Mouse (Mus musculus) CH12.LX (cell line): ENCODE results near the gene Btbd3.

ENCODE experiments used
- BHLHE40 ChIP-seq: IDR thresholded peaks from 2 replicates; pipeline ENCODE4 v1.6.1; 2011; ENCODE audit warnings: mild to moderate bottlenecking, low read depth, low read length, improper control_type of control experiment
- CHD2 ChIP-seq: IDR thresholded peaks from 2 replicates; pipeline ENCODE4 v1.6.1; 2011; ENCODE audit warnings: low read length, improper control_type of control experiment
- CTCF ChIP-seq, 2 experiments: IDR thresholded peaks in 1 of 2; conservative IDR thresholded peaks in 1 of 2; 2 replicates each; pipeline ENCODE4 v1.5.1; 2011 to 2012; ENCODE audit warnings: low read depth in 2 of 2, low read length in 2 of 2, improper control_type of control experiment in 1 of 2, inconsistent platforms in 1 of 2, mild to moderate bottlenecking in 1 of 2, moderate library complexity in 1 of 2
- EP300 ChIP-seq: IDR thresholded peaks from 2 replicates; pipeline ENCODE4 v1.6.1; 2011; ENCODE audit warnings: low read length, improper control_type of control experiment
- JUND ChIP-seq: conservative IDR thresholded peaks from 2 replicates; pipeline ENCODE4 v1.6.1; 2011; ENCODE audit warnings: low read depth, low read length, improper control_type of control experiment
- MEF2A ChIP-seq: IDR thresholded peaks from 2 replicates; pipeline ENCODE4 v1.6.1; 2014; ENCODE audit warnings: low read depth, mild to moderate bottlenecking, inconsistent platforms, low read length, improper control_type of control experiment, borderline replicate concordance
- POLR2A ChIP-seq: IDR thresholded peaks from 2 replicates; pipeline ENCODE4 v1.6.1; 2011; ENCODE audit warnings: low read depth, mild to moderate bottlenecking, improper control_type of control experiment, low read length
- POLR2AphosphoS2 ChIP-seq: IDR thresholded peaks from 2 replicates; pipeline ENCODE4 v1.6.1; 2011; ENCODE audit warnings: low read depth, low read length, improper control_type of control experiment
- SMC3 ChIP-seq: IDR thresholded peaks from 2 replicates; pipeline ENCODE4 v1.6.1; 2011; ENCODE audit warnings: low read depth, low read length, improper control_type of control experiment
- TBP ChIP-seq: conservative IDR thresholded peaks from 2 replicates; pipeline ENCODE4 v1.6.1; 2011; ENCODE audit warnings: low read depth, low read length, improper control_type of control experiment
- USF2 ChIP-seq: conservative IDR thresholded peaks from 2 replicates; pipeline ENCODE4 v1.6.1; 2011; ENCODE audit warnings: low read depth, low read length, improper control_type of control experiment
- ZMIZ1 ChIP-seq: IDR thresholded peaks from 2 replicates; pipeline ENCODE4 v1.6.1; 2012; ENCODE audit warnings: low read depth, mild to moderate bottlenecking, inconsistent platforms, low read length, improper control_type of control experiment

DNA sequence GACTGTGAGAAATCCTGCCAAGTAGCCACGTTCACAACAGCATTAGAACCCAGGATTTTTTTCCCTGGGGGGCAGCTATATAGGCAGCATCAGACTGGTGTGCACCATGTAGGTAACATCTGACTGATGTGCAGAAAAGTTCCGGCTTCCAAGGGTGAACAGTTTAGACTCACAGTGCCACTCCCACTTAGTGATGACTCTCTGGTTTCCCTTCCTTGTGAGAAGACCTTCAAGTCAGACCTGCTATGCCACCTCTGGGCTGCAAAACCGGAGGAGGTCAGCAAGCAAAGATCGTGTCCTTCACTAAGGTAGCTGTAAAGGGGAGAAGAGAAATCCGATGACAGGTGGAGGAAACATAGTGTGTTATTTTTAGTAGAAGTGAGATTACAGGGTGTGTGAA is 24.1 kb upstream of the Btbd3 start:
- no peak for TF ChIP-seq CTCF (conservative IDR thresholded peaks at IDR 0.05 in 1 of 2, IDR thresholded peaks at IDR 0.05 in 1 of 2; ENCODE audit: low read depth in 2 of 2, low read length in 2 of 2)
- TF ChIP-seq EP300, result no peak
- no peak for TF ChIP-seq POLR2A
- TF ChIP-seq BHLHE40, result no peak
- no peak for TF ChIP-seq MEF2A
- no peak for TF ChIP-seq JUND
- TF ChIP-seq ZMIZ1, result no peak
- no peak for TF ChIP-seq USF2
- no peak for TF ChIP-seq TBP
- no peak for TF ChIP-seq SMC3
- no peak for TF ChIP-seq POLR2AphosphoS2
- TF ChIP-seq CHD2, result no peak
